Mouse (Mus musculus) bone marrow, adult 2 months (tissue): ENCODE measurements at regions not wholly inside any gene's neighbourhood (a gene's known extent, or its start where the extent isn't known, plus 50 kb on each side); places are given as distances from the start of the nearest gene placed in this dataset.

ENCODE experiments used
- CTCF ChIP-seq: fragments of 200-500 bp; IDR thresholded peaks from 2 replicates; pipeline ENCODE4 v1.5.1; 2011; ENCODE audit warnings: low read length, control low read depth; ENCODE audit not compliant: control insufficient read depth, insufficient read depth
- POLR2A ChIP-seq: fragments of 200-500 bp; IDR thresholded peaks from 2 replicates; pipeline ENCODE4 v1.6.1; 2011; ENCODE audit warnings: low read depth, mild to moderate bottlenecking, control low read depth, low read length, borderline replicate concordance; ENCODE audit not compliant: control insufficient read depth

- no peak for TF ChIP-seq CTCF
- TF ChIP-seq POLR2A, result no peak
Observed at GRCm38 (mm10) chr2:124952212-124952611, 115.7 kb upstream of the Slc24a5 start.
